Mouse (Mus musculus) kidney, postnatal 4 days (tissue): ENCODE data around the gene 1700003E16Rik.

Source experiments
- DNase-seq, 2 experiments: peaks; one replicate each; pipeline ENCODE4 v3.0.0; 2021; ENCODE audit warnings: mixed read lengths in 2 of 2

1700003E16Rik gene

GRCm38 (mm10) chr6:83156259-83156684 lies at the start of gene 1700003E16Rik, which contains the start of gene Wdr54:
Gene 1700003E16Rik, plus strand, starts transcription at chr6:83156404.
Gene Wdr54, minus strand, starts transcription at chr6:83156397.
- DNase-seq, result peak; percentile 83 to 85

- DNase-seq, result peak; percentile 91 to 94
These were observed 48.4 kb upstream of the 1700003E16Rik start for GRCm38 (mm10) chr6:83107566-83108400.

GRCm38 (mm10) chr6:83108762-83109668 lies 47.2 kb upstream of the 1700003E16Rik start, which contains the start of gene Mrpl53:
Gene Mrpl53, plus strand, starts transcription at chr6:83109040.
- DNase-seq, result peak; percentile 88 to 91

GRCm38 (mm10) chr6:83111510-83112136 lies 44.6 kb upstream of the 1700003E16Rik start:
- DNase-seq, result no peak

- peak; percentile 96 to 97 for DNase-seq
These were observed 41.1 kb upstream of the 1700003E16Rik start, which contains the start of gene Mogs for GRCm38 (mm10) chr6:83115011-83115671. Gene Mogs, plus strand, starts transcription at chr6:83115496.

GRCm38 (mm10) chr6:83115682-83116372 lies 40.4 kb upstream of the 1700003E16Rik start:
- DNase-seq, result no peak

- DNase-seq, result no peak
These were observed 39.6 kb upstream of the 1700003E16Rik start for GRCm38 (mm10) chr6:83116373-83117164.

- DNase-seq, result peak in 1 of 2 experiments; percentile 5
These were observed 39.1 kb upstream of the 1700003E16Rik start for GRCm38 (mm10) chr6:83117165-83117438.

- DNase-seq, result peak in 1 of 2 experiments; percentile 11
These were observed 38.6 kb upstream of the 1700003E16Rik start for GRCm38 (mm10) chr6:83117616-83118015.

- DNase-seq, result peak in 1 of 2 experiments; percentile 11
These were observed 37.8 kb upstream of the 1700003E16Rik start for GRCm38 (mm10) chr6:83118369-83118768.

GRCm38 (mm10) chr6:83118825-83119733 lies 37.1 kb upstream of the 1700003E16Rik start:
- peak in 1 of 2 experiments; percentile 3 for DNase-seq

- DNase-seq, result peak; percentile 48 to 59
These were observed 36.5 kb upstream of the 1700003E16Rik start for GRCm38 (mm10) chr6:83119734-83120051.

GRCm38 (mm10) chr6:83120930-83121862 lies 35.0 kb upstream of the 1700003E16Rik start, which contains the start of gene Wbp1:
Gene Wbp1, minus strand, starts transcription at chr6:83121559.
- DNase-seq, result peak; percentile 88 to 94

GRCm38 (mm10) chr6:83121863-83122710 lies 34.1 kb upstream of the 1700003E16Rik start:
- peak; percentile 48 to 62 for DNase-seq

- no peak for DNase-seq
These were observed 33.2 kb upstream of the 1700003E16Rik start for GRCm38 (mm10) chr6:83122961-83123360.

GRCm38 (mm10) chr6:83124851-83125312 lies 31.3 kb upstream of the 1700003E16Rik start:
- DNase-seq, result peak; percentile 92 to 95

- DNase-seq, result no peak
These were observed 30.9 kb upstream of the 1700003E16Rik start, which contains the start of gene Ino80b for GRCm38 (mm10) chr6:83125331-83125730. Gene Ino80b, minus strand, starts transcription at chr6:83125431.
